Mouse (Mus musculus): Measurements from ENCODE around the gene BC016579.

DNA sequence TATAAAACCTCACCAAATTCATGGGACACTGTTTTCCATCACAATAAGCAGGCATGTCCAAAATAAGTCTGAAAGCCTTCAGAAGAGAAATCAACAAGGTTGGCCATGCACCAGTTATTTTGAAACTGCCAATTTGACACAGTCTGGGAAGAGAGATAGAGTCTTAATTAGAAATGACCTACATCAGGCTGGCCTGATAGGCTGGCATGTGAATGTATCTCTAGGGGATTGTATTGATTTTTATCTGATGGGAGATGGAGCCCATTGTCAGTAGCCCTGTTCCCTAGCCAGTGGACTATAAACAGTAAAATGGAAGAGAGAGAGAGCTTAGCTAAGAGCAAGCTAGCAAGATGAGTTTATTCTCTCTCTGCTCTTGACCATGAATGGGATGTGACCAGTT is 58.4 kb downstream of the BC016579 start:
- no peak for TF ChIP-seq CTCF (IDR thresholded peaks at IDR 0.05; ENCODE audit: insufficient read depth, low read length)
- no peak for TF ChIP-seq POLR2A (IDR thresholded peaks at IDR 0.05; ENCODE audit: borderline replicate concordance, extremely low read depth, low read depth, low read length)
